Mouse (Mus musculus): ENCODE measurements around the gene Hhat.

Hhat gene

DNA sequence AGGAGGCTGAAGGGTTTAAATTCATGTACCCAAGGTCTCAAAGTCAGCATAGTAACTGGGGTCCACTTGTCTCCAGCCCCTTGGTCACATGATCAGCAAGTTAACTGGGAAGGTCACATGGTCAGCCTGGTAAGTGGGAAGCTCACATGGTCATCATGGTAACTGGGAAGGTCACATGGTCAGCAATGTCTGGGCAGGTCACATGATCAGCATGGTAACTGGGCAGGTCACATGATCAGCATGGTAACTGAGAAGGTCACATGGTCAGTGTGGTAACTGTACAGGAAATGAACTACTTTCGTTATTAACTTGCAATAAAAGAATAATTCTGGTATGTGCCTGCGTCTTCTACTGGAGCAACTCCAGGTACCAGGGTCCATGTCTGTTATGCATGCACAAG, 29.1 kb downstream of the Hhat start:
- no peak for DNase-seq

GRCm38 (mm10) chr1:192736524-192736923, 34.5 kb downstream of the Hhat start:
- no peak for DNase-seq

DNA sequence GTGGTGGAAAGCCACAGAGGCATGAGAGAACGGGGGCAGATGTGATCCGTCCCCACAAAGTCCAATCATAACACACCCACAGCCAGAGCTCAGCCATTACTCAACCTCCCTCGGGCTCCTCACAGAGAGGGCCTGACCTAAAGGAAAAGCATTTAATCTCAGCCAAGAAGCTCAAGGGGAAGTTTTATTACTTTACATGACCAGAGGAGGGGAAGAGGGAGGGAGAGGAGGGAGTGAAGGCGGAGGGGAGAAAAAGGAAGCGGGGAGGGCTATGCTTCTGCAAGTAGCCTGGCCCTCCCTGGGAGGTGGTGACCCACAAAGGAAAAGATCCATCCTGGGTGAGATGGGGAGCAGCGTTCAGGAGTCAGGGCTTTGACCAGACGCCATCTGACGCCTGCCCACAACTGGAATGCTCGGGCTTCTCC, 35.0 kb downstream of the Hhat start:
- no peak for DNase-seq

DNA sequence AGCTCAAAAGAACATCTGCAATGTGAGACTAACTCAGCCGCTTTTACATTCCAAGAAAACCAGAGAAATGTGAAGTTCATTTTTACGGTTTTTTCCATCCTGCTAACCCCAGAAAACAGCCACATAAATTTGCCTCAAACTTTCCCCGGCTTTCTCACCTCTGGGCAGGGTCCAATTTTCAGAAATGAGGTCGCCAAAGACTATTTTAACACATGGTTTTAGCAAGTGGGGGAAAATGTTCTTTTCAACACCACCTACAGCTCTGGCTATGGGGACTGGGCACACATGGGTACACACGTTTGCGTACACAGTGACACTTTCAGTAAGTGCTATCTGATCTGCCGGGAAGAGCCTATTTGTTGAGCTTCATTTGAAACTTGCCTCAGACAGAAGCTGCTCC, 40.5 kb downstream of the Hhat start:
- no peak for DNase-seq

DNA sequence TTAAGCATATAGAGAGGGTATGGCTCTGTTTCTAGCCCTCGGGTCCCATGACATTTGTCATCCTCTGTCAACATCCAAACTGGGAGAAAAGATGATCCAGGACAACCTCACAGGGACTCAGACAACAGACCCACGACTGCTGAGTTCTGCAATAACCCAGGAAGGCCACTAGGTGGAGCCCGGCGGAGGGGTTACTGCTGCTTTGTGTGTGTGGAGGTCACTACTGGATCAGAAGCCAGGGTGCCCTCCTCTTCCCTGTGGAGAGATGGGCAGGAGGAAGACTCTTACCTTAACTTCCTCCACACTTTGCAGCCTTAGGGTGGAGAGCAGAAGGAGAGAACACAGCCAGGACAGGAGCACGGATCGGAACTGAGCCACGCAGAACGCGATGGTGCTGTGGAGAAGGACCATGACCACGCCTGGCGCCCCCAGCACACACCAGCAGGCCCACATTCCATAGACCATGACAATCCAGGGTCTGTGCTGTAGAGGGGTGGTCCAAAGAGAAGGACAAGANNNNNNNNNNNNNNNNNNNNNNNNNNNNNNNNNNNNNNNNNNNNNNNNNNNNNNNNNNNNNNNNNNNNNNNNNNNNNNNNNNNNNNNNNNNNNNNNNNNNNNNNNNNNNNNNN, 43.9 kb downstream of the Hhat start:
- peak; percentile 61 for DNase-seq

GRCm38 (mm10) chr1:192722147-192722546, 48.9 kb downstream of the Hhat start:
- DNase-seq: peak; percentile 53

- no peak for DNase-seq
Observed at GRCm38 (mm10) chr1:192720156-192720555, 50.9 kb downstream of the Hhat start.

DNA sequence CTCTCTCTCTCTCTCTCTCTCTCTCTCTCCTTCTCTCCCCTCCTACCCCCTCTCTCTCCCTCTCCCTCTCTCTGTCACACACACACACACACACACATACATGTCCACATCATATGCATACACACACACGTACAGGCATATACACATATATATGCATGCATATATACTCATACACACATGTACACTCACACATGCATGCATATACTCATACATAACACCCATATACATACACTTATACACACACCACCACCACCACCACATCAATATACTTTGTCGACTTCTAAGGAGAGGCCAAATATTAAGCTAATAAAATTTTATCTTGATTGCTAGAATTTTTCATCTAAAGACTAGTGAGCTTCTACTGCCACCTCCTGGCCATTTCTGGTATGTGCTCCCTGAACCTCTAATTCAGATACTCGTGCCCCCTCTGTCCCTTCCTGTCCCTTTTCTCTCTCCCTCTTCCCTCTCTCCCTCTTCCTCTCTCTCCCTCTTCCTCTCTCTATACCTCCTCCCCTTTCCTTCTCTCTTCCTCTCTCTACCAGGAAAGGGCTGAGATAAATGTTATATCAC, 59.2 kb downstream of the Hhat start:
- DNase-seq: peak; percentile 69

DNA sequence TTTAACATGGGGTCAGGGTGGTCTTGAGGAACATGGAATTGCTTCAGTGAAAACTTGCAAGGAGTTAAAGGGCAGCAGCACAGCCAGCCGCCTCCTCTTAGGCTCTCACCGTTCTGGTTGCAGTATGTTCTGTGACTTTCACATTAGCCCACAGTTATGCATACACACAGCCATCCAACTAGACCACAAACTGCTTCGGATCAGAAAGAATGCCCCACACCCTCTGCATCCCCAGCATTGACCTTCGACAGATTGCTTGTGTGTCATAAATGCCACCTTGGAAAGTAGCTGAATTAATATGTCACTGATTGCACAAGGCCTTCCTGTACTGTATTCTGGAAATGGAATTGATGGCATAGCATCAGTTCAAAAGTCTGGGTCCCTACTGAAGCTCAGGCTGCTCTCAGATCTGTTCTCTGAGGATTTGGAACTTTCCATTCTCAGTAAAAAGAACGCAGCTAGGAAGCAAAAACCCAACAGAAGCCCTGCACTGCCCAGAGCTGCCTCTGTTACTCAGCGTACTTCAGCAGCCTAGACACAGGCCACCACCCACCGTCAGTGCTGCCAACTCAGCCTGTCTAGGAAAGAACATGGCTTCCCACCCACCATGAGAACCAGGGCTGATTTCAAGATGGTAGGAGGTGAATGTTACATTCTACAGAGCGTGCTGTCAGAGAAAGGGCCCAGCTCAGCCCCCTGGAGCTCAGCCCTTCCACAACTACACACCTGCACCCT, 70.5 kb downstream of the Hhat start:
- no peak for DNase-seq

DNA sequence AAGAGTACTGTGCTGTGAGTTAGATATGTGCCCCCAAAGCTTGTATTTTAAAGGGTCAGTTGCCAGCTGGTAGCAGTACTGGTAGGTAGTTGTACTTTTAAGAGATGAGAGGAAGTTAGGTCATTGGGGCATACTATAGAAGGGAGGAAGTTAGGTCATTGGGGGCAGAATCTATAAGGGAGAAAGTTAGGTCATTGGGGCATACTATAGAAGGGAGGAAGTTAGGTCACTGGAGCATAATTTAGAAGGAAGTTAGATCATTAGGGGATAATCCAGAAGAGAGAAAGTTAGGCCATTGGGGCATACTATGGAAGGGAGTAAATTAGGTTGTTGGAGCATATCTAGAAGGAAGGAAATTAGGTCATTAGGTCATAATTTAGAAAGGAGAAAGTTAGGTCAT, 71.9 kb downstream of the Hhat start:
- no peak for DNase-seq

DNA sequence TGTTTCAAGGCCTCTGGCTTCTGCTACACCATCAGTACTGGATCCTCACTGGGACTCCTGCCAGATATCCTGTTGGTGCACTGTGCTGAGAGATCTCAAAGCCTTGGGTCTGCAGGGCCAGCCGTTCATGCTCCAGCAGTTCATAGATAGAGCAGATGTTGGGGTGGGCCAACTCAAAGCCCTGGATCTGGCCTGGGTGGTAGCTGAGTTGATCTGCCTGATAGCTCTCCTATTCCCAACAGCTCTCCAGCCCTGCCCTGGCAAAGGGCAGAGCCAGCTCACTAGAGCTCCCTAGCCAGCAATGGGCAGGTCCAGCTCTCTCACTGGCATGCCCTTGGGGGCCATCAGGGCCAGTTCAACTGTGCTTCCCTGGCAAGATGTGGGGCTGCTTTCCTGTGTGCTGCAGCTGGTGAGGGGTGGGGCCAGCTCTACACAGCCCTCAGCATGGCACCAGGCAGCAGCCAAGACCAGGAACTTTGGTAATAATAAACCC, 74.6 kb downstream of the Hhat start:
- no peak for DNase-seq

DNA sequence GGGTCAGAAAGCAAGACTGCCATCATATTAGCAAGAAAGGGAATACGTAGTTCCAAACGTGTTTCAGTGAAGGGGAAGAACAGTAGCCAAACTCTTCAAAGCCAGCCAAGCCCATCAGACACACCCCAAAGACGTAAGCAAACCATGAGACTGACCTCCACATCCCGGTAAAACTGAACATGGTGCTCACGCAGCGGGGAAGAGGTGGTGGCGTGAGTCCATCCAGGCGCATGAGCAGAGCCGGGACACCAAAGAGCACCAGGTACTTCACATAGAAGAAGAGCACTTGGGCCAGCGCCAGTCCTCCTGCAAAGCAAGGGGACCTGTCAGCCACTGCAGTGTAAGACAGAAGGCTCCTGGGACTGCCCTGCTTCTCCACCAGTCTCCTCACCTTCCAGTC, 77.4 kb downstream of the Hhat start:
- no peak for DNase-seq

DNA sequence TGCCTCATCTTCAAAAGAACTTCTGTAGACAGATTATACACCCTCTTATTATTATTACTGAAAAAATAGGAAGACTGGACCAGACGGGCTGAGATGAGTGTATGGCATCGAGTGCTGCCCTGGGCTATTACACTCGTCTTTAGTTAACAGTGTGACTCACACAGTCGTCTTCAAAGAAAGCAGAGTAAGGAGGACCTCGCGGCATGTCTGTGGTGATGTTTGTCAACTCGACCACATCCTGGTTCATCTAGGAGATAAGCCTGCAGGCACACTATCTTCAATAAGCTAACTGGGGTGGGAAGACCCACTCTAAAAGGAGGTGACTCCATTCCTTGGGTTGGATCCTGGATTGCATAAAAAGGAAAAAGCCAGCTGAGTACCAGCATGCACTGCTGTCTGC, 78.0 kb downstream of the Hhat start:
- no peak for DNase-seq

DNA sequence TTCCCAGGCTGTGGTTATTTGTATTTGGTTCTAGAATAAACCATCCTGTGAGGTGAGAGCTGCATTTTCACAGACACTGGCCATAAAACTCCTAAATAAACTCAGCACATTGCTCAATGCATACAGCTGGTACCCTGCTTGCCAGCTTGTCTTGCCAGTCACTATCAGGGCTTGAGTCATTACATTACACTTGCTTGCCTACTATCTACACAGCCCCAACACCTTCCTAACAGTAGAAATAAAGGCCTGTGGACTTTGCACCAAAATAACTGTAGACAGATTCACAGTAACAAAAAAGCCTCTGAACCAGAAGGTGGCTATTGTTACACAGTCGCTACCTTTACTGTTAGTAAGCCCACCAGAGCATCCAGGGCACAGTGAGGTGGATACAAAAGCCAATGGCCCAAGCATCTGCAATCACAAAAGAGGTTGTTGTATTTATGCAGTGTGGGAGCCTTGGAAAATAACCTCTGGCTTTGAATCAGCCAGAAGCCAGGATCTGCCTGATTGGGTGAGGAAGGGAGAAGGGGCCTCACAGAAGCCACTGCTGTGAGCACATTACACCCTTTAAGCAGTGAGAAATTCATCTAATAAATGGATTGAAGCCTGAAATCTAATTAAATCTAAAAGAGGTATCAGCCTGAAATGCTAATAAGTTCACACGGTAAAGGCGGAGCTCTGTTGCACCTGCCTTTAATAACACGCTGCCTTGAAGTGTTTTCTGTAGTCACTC, 88.6 kb downstream of the Hhat start:
- DNase-seq: no peak

- no peak for DNase-seq
Observed at GRCm38 (mm10) chr1:192677236-192677635, 93.8 kb downstream of the Hhat start.

- DNase-seq: no peak
Observed at GRCm38 (mm10) chr1:192663608-192664007, 107.4 kb downstream of the Hhat start.

DNA sequence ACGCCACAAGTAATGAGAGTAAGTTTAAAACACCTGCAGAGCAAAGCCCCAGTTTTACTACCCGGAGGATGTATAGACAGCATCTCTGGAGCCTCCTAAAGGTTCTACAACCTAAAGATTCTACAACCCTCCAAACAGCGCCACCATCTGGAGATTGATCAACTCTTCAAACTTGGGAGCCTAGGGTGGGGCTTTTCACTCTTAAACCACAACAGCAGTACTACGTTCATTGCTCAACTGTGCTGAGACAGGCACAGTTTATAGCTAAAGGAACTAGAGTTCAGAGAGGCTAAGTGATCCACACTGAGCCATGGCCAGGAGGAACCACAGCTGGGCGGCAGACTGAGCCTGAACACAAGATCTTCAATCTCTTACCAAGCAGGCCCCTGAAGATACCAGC, 107.9 kb downstream of the Hhat start:
- no peak for DNase-seq

DNA sequence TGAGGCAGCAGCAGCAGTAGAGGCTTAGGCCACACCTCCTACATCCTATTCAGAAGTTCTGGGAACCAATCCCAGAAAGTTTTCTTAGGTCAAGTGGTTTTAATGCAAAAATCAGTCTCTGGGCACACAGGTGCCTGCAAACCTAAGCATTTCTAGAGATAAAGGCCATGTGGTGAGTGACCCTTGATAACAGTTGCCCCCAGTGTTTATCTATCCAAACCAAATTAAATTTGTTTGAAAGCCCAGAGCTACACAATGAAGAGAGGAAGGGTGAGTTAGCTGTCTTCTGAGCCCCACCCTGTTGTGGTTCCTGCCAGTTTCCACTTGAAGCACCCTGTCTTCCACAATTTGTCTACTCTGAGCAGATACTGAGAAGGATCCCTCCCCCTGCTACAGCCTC, 109.4 kb downstream of the Hhat start:
- DNase-seq: no peak

DNA sequence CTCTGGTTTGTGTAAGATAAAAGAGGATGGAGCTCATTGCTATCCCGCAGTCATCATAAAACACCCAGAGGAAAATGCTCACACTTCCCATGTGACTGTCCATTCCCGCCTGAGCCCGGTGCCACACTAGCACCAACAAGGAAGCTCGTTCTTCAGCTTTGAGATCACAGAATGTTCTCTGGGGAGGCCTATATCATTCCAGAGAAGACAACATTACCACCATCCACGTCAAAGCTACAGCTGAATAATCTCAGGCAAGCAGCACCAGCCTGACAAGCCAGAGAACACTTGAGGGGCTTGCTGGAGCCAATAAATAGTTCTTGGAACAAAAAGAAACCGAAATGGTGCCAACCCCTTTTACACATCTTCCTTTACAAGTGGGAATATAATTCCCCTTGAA, 113.6 kb downstream of the Hhat start:
- DNase-seq: no peak

GRCm38 (mm10) chr1:192651981-192652605, 118.9 kb downstream of the Hhat start:
- DNase-seq: no peak

DNA sequence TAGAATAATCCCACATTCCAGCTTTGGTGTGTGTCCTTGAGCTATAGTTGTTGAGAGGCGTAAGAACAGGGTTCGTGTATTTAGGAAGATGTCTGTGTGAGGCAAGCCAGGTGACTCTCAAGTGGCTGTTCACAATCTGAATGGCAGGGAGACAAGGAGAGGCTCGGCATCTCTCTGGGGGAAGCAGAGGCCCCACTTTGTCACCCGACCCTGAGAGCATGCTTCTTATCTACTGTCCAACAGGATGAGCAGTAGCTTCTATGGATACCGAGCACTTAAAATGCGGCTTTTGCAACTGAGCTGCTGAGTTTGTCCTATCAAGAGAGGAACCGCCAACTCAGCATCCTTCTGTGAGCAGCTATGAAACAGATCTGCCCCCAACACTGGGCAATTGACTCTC, 120.4 kb downstream of the Hhat start:
- DNase-seq: no peak

DNA sequence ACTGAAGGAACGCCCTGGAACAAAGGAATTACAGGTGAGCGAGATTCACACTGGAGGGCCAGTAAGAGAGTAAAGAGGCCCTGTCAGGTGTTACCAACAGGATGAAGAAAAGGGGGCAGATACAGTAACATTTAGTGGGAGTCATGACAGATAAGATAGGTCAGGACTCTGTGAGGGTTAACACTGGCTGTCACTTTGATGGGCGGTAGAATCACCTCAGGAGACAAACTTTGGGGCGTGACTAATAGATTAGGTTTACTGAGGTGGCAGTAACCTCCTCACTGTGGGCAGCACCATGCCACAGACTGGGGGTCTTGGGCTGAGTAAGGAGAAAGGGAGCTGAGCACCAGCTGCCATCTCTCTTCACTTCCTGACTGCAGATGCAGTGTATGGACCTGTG, 121.0 kb downstream of the Hhat start:
- DNase-seq: no peak

- DNase-seq: no peak
Observed at GRCm38 (mm10) chr1:192649233-192649632, 121.8 kb downstream of the Hhat start.
